Mouse (Mus musculus) heart, adult 2 months (tissue): ENCODE results near the gene Dram1.
A peak's percentile ranks its signal among the peaks of the same experiment; 100 is the strongest.

Experiments
- CTCF ChIP-seq: fragments of 200-600 bp; IDR thresholded peaks from 2 replicates; pipeline ENCODE4 v1.8.1; 2022; ENCODE audit warnings: antibody characterized with exemption, mild to moderate bottlenecking, moderate library complexity
- EP300 ChIP-seq: fragments of 200-500 bp; IDR thresholded peaks from 2 replicates; pipeline ENCODE4 v1.6.1; 2011; ENCODE audit warnings: low read depth, low read length, control low read depth; ENCODE audit not compliant: insufficient read depth
- POLR2A ChIP-seq: fragments of 200-500 bp; IDR thresholded peaks from 2 replicates; pipeline ENCODE4 v1.6.1; 2011; ENCODE audit warnings: mild to moderate bottlenecking, low read depth, low read length, control low read depth; ENCODE audit not compliant: insufficient read depth

- peak; percentile 93 for TF ChIP-seq CTCF
- 0 out of 2 replicates have a peak, but pooled peaks have one; percentile 17 for TF ChIP-seq EP300
- peak; percentile 25; the same call in 1 of the 2 replicates for TF ChIP-seq POLR2A
Observed at GRCm38 (mm10) chr10:88379013-88379885, at the start of gene Dram1, which contains the start of gene Gnptab.
